Mouse (Mus musculus) hindbrain, embryonic 13.5 days (tissue): ENCODE data around the gene Slc2a1. TPM values are rescaled to one million over a fixed set of nuclear protein-coding genes. Genes with fewer than 3 reads are reported as not detected.
A peak's percentile ranks its signal among the peaks of the same experiment; 100 is the strongest.

Experiments used
- ATAC-seq: fragments of 200-750 bp; cut with Nextera tagmentation; 2 replicates; pipeline ENCODE4 v1.8.0; 2017; ENCODE audit warnings: moderate TSS enrichment; ENCODE audit not compliant: low FRiP score
- H3K27ac ChIP-seq: fragments of 300-500 bp; sonication (generic); 2 replicates; pipeline ENCODE4 v1.5.1; 2015; ENCODE audit warnings: inconsistent platforms, mild to moderate bottlenecking, moderate library complexity
- H3K27me3 ChIP-seq: fragments of 300-500 bp; sonication (generic); 2 replicates; pipeline ENCODE4 v1.6.1; 2015; ENCODE audit warnings: mild to moderate bottlenecking, inconsistent platforms
- H3K36me3 ChIP-seq: fragments of 300-500 bp; sonication (generic); 2 replicates; pipeline ENCODE4 v1.6.1; 2015; ENCODE audit warnings: mild to moderate bottlenecking, inconsistent platforms
- H3K4me1 ChIP-seq: fragments of 300-500 bp; sonication (generic); replicated peaks from 2 replicates; pipeline ENCODE4 v1.6.1; 2015; ENCODE audit warnings: inconsistent platforms
- H3K4me2 ChIP-seq: fragments of 300-500 bp; sonication (generic); 2 replicates; pipeline ENCODE4 v1.6.1; 2015; ENCODE audit warnings: inconsistent platforms, mild to moderate bottlenecking, moderate library complexity
- H3K4me3 ChIP-seq: fragments of 300-500 bp; sonication (generic); 2 replicates; pipeline ENCODE4 v1.5.1; 2015; ENCODE audit warnings: mild to moderate bottlenecking, inconsistent platforms
- H3K9ac ChIP-seq: fragments of 300-500 bp; sonication (generic); 2 replicates; pipeline ENCODE4 v1.6.1; 2015; ENCODE audit warnings: mild to moderate bottlenecking, inconsistent platforms
- H3K9me3 ChIP-seq: fragments of 300-500 bp; sonication (generic); 2 replicates; pipeline ENCODE4 v1.6.1; 2016; ENCODE audit warnings: inconsistent platforms
- WGBS: fragments of 180-500 bp; shearing (Covaris S2); methylation state at CpG from one replicate; pipeline ENCODE4 v1.1.7; 2015; 5-methylcytosine and 5-hydroxymethylcytosine counted together
- polyA plus RNA-seq: library from polyadenylated mRNA; unstranded; fragments of >200 nt; fragmentation: Nextera tagmentation; extraction: Ambion mirVana; gene quantifications from 2 replicates; pipeline ENCODE4 v1.2.1, GENCODE M21; 2015

Slc2a1 gene
- polyA plus RNA-seq, 1 experiment from 2014 or later = 96.5 TPM

DNA sequence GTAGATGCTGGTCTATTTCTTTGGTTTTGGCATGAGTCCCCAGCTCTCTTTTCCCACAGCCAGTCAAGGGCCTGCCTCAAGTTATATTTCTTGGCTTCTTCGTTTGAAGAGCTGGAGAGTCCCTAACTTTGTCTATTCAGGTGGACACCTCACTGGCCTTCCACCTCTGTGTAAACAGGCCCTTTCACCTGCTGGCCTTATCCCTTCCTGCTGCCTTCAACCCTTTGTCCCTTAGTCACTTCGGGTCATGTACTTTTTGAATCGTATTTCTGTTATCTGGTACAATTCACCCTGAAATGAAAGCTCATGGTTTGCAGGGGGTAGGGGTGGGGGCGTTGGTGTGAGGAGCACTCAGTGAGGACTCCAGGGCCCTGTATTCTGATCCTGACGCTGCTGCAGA is 10.8 kb downstream of the Slc2a1 start:
- Histone ChIP-seq H3K9me3 (no peaks in the 10 kb centered on the region), H3K9ac (no peak overlapping the region), H3K4me2 (no peak overlapping the region), H3K36me3 (peaks cover 15% of the 10 kb centered on the region; the same call in 1 of the 2 replicates), H3K27ac (no peak overlapping the region), H3K27me3 (no peaks in the 10 kb centered on the region), H3K4me3 (no peak overlapping the region), H3K4me1 (peaks cover 23% of the 10 kb centered on the region)
- 69% methylated on average over 5 of the region's 5 CpGs for WGBS
- ATAC-seq = no peak

DNA sequence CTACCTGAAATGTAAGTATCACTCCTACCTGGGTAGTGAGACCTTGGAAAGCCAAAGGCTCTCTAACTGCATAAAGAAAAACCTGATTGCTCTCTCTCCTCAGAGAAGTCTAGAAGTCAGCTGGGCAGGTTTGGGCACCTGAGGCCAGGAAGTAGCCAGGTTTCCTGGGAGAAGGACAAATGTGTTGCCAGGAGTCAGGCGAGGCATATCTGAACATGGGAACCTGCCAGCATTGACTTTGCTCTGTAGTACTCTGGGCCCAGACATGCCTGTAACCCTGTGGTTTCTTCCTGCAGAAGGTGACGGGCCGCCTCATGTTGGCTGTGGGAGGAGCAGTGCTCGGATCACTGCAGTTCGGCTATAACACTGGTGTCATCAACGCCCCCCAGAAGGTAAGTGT is 11.6 kb downstream of the Slc2a1 start:
- WGBS = 91% methylated on average over 6 of the region's 6 CpGs
- ATAC-seq = no peak
- no peaks in the 10 kb centered on the region for H3K9me3 ChIP-seq
- H3K4me3 ChIP-seq = no peak overlapping the region
- H3K4me2 ChIP-seq = no peak overlapping the region
- H3K9ac ChIP-seq = no peak overlapping the region
- peaks cover 15% of the 10 kb centered on the region; the same call in 1 of the 2 replicates for H3K36me3 ChIP-seq
- H3K27ac ChIP-seq = no peak overlapping the region
- H3K27me3 ChIP-seq = no peaks in the 10 kb centered on the region
- peaks cover 23% of the 10 kb centered on the region for H3K4me1 ChIP-seq

DNA sequence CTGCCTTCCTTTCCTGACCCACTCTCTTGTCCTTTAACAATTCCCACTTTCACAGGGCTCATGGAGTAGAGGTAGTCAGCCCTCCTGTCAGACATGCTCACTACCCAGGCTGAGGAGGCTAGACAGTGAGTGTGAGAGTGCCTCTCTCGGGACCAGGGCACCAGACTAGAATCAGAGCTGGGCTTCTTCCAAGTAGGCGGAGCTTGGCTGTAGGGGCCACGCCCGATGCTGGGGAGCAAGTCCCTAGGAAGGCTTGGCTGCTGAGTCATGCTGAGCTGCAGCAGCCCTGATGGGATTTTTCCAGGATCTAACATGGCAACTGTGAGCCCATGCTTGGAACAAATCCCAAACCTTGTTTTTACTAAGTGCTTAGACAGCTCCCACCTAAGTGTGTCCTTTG is 12.7 kb downstream of the Slc2a1 start:
- no peak for ATAC-seq
- Histone ChIP-seq H3K9ac (no peak overlapping the region), H3K4me1 (peaks cover 16% of the 10 kb centered on the region; the same call in 1 of the 2 replicates), H3K4me3 (no peak overlapping the region), H3K27me3 (no peaks in the 10 kb centered on the region), H3K9me3 (no peaks in the 10 kb centered on the region), H3K27ac (no peak overlapping the region), H3K4me2 (no peak overlapping the region), H3K36me3 (peaks cover 15% of the 10 kb centered on the region; the same call in 1 of the 2 replicates)
- 51% methylated on average over 4 of the region's 4 CpGs for WGBS

DNA sequence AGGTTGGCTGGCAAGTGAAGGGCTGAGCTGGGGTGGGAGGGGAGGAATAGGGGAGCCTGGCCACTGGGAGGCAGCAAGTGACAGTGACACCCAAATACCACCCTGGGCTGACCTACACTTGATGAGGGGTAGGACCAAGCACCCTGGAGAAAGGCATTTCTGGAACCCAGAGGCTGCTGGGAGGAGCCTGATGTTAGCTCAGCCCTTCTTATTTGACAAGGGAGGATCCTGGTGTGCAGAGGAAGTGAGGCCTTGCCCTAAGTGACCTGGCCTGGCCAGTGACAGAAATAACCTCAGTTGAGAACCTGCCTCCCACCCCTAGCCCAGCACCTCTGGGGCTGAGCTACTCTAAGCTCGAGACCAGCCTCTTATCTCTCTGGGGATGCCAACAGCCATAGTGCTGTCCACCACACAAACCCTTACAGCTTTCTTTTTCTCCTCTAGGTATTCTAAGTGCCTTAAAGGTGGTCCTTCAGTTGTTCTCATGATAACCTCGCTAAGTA is 16.3 kb downstream of the Slc2a1 start:
- Histone ChIP-seq H3K27me3 (no peaks in the 10 kb centered on the region), H3K27ac (no peak overlapping the region), H3K4me1 (peaks cover 6% of the 10 kb centered on the region; the same call in 1 of the 2 replicates), H3K4me3 (no peak overlapping the region), H3K4me2 (no peak overlapping the region), H3K9ac (no peak overlapping the region), H3K36me3 (peaks cover 15% of the 10 kb centered on the region; the same call in 1 of the 2 replicates), H3K9me3 (no peaks in the 10 kb centered on the region)
- 79% methylated on average over 2 of the region's 2 CpGs for WGBS
- ATAC-seq = no peak

DNA sequence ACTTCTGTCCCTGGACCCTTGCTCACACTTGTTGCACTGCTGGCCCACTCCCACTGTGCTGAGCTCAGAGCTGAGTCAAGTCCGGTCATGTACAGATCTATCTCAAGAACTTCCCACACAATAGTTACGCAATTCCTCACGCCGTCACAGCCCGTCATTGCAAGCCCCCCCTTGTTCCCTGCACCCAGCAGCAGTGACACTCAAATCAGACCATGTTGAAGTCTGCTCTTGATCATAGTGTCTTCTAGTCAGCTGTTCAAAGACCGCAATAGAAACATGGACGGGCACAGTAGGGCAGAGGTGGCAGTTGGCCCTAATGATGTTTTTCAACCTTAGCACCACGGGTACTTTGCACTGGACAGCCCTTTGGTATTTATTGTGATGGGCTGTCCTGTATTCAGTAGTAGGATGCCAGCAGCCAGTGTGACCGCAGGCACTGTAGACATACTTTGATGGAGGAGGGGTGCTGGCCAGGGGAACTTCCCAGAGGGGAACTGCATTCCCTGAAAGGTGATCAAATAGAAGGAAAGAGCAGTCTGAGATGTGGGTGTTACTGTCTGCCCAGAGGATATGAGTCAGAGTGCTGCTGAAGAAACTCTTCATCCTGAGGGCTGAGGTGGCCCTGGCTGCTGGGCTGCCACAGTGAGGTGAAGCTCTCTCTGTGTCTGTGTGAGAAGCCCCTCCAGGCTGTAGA is 17.2 kb downstream of the Slc2a1 start:
- no peak for ATAC-seq
- H3K4me1 ChIP-seq = peaks cover 6% of the 10 kb centered on the region; the same call in 1 of the 2 replicates
- H3K4me2 ChIP-seq = no peak overlapping the region
- peaks cover 9% of the 10 kb centered on the region; the same call in 1 of the 2 replicates for H3K36me3 ChIP-seq
- H3K9ac ChIP-seq = no peak overlapping the region
- whole genome bisulfite sequencing = 82% methylated on average over 9 of the region's 9 CpGs
- H3K27ac ChIP-seq = no peak overlapping the region
- H3K9me3 ChIP-seq = no peaks in the 10 kb centered on the region
- H3K4me3 ChIP-seq = no peak overlapping the region
- no peaks in the 10 kb centered on the region for H3K27me3 ChIP-seq

DNA sequence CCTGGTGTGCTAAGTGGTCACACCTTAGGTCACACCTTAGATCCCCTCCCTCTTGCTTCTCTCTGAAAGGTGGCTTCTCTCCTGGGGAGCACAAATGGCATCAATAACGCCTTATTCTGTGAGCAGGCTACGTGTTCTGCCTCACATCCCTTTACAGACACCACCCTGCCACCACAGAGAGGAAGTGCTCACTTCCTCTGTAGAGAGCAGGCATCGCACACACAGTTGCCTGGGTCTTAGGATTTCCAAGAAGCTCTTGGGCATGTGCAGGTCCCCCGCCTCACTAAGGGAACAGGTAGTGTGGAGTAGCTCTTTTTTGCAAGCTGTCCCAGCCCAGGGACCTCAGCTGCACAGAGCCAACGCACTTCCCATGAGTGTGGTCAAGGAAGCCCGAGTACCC is 18.7 kb downstream of the Slc2a1 start:
- Histone ChIP-seq H3K36me3 (peaks cover 10% of the 10 kb centered on the region), H3K4me3 (no peak overlapping the region), H3K4me1 (no peaks in the 10 kb centered on the region; the same call in 1 of the 2 replicates), H3K9me3 (no peaks in the 10 kb centered on the region), H3K4me2 (no peak overlapping the region), H3K27me3 (no peaks in the 10 kb centered on the region), H3K9ac (0 out of 2 replicates have a peak overlapping the region, but pooled peaks have one; percentile 35), H3K27ac (no peak overlapping the region)
- 83% methylated on average over 6 of the region's 6 CpGs for WGBS
- ATAC-seq = no peak

DNA sequence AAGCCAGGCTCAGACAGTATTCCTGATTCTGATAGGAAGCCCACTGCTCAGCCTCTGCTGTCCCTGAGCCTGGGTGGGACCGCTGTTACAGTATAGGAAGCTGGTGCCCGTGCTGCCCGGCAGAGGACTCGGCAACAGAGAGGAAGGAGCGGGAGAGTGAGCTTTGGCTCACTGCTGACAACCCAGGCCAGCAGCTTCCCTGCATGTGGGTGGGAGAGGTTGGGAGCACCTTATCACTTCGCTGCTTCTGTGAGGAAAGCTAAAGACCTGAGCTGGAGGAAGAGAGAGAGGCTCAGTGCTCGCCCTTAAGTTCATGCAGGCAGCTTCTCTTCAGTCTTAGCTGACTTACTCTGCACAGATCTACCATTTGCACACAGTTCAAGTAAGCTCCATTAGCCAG is 20.0 kb downstream of the Slc2a1 start:
- no peaks in the 10 kb centered on the region for H3K27me3 ChIP-seq
- H3K27ac ChIP-seq = no peak overlapping the region
- 87% methylated on average over 7 of the region's 7 CpGs for WGBS
- no peaks in the 10 kb centered on the region; the same call in 1 of the 2 replicates for H3K4me1 ChIP-seq
- no peak for ATAC-seq
- H3K36me3 ChIP-seq = peaks cover 20% of the 10 kb centered on the region
- no peak overlapping the region for H3K4me2 ChIP-seq
- no peak overlapping the region for H3K9ac ChIP-seq
- no peak overlapping the region for H3K4me3 ChIP-seq
- no peaks in the 10 kb centered on the region for H3K9me3 ChIP-seq

DNA sequence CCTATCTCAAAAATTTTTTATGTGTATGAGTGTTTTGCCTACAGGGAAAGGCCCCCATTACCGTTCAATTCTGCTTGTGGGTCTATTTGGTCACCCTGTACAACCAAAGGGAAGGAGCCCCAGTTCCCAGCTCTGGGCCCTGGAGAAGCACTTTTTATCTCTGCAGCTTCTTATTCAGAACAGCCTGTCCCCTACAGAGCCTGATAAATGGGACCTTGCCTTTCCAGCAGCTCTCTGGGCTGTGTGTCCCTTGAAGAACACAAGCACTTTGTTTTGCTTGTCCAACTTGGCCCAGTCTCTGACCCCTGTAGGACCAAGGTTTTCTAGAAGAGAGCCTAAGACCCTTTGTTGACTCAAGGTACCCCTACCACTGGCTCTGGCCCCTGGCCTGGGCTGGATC is 20.6 kb downstream of the Slc2a1 start:
- no peaks in the 10 kb centered on the region; the same call in 1 of the 2 replicates for H3K4me1 ChIP-seq
- no peak overlapping the region for H3K4me3 ChIP-seq
- H3K27me3 ChIP-seq = no peaks in the 10 kb centered on the region
- H3K36me3 ChIP-seq = peaks cover 26% of the 10 kb centered on the region
- H3K4me2 ChIP-seq = no peak overlapping the region
- H3K9ac ChIP-seq = no peak overlapping the region
- no peak for ATAC-seq
- H3K27ac ChIP-seq = no peak overlapping the region
- WGBS = 82% methylated on average over 1 of the region's 1 CpGs
- no peaks in the 10 kb centered on the region for H3K9me3 ChIP-seq

DNA sequence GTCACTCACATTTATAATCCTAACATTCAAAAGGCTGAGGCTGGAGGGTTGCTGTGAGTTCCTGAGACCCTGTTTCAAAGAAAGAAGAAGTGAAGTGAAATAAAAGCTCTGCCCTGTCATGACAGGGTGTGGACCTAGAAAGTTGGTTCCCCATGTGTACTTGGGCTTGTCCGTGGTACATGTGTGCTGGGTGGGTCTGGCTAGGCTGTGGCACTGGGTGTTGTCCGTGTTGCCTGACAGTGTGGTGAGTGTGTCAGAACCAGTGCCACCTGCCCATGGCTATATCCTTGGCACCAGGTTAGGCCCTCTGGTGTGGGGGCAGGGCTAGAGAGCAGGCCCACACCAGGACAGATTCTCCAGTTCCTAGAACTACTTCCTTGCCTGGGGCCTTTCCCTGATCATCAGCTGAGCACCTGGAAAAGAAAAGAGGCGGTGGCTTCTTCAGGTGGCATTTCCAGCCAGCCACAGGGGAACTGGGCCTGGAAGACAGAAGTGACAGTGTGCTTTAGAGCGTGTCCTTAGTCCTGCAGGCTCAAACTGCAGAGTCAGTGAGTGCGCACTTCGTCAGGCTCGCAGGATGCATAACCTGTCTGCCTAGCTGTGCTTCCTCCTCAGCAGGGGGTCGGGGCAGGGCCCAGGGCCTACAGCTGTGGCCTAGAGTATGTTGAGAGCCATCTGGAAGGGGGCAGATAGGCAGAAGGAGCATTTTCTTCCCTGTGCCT is 22.8 kb downstream of the Slc2a1 start:
- no peak overlapping the region for H3K4me3 ChIP-seq
- peaks cover 48% of the 10 kb centered on the region for H3K36me3 ChIP-seq
- H3K9me3 ChIP-seq = no peaks in the 10 kb centered on the region
- no peaks in the 10 kb centered on the region; the same call in 1 of the 2 replicates for H3K4me1 ChIP-seq
- no peak overlapping the region for H3K4me2 ChIP-seq
- no peak overlapping the region for H3K27ac ChIP-seq
- no peak overlapping the region for H3K9ac ChIP-seq
- no peaks in the 10 kb centered on the region for H3K27me3 ChIP-seq
- WGBS = 82% methylated on average over 8 of the region's 8 CpGs
- no peak for ATAC-seq

DNA sequence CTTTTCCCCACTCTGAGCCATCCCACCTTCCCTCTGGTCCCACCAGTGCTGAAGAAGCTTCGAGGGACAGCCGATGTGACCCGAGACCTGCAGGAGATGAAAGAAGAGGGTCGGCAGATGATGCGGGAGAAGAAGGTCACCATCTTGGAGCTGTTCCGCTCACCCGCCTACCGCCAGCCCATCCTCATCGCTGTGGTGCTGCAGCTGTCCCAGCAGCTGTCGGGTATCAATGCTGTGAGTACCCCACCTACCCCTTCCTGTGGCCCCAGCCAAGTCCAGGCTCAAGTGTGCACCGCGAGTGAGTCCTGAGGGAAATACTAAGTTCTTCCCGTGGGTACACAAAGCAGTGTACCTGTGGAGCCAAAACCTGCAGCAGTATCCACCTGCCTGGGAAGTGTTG is 24.8 kb downstream of the Slc2a1 start:
- WGBS = 89% methylated on average over 13 of the region's 13 CpGs
- Histone ChIP-seq H3K9ac (no peak overlapping the region), H3K27ac (no peak overlapping the region), H3K27me3 (no peaks in the 10 kb centered on the region), H3K4me3 (no peak overlapping the region), H3K4me1 (peaks cover 9% of the 10 kb centered on the region), H3K36me3 (peaks cover 54% of the 10 kb centered on the region), H3K4me2 (no peak overlapping the region), H3K9me3 (no peaks in the 10 kb centered on the region)
- ATAC-seq = no peak

DNA sequence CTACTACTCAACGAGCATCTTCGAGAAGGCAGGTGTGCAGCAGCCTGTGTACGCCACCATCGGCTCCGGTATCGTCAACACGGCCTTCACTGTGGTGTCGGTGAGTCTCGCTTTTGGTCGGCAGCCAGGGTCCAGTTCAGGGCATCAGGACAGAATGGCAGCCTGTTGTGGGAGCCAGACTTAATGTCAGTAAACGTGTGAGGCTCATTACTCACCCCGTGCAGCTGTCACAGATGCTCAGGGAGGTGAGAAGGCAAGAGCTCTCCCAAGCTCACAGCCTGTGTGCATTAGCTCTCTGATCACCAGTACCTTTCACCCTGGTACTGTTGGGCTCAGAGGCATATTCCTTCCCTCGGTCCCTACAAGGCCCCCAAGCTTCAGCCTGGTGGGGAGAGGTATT is 25.3 kb downstream of the Slc2a1 start:
- H3K4me2 ChIP-seq = no peak overlapping the region
- no peak overlapping the region for H3K27ac ChIP-seq
- no peak overlapping the region for H3K9ac ChIP-seq
- H3K4me1 ChIP-seq = peaks cover 14% of the 10 kb centered on the region
- H3K36me3 ChIP-seq = peaks cover 54% of the 10 kb centered on the region
- no peaks in the 10 kb centered on the region for H3K9me3 ChIP-seq
- no peaks in the 10 kb centered on the region for H3K27me3 ChIP-seq
- 88% methylated on average over 13 of the region's 13 CpGs for WGBS
- no peak overlapping the region for H3K4me3 ChIP-seq
- no peak for ATAC-seq

DNA sequence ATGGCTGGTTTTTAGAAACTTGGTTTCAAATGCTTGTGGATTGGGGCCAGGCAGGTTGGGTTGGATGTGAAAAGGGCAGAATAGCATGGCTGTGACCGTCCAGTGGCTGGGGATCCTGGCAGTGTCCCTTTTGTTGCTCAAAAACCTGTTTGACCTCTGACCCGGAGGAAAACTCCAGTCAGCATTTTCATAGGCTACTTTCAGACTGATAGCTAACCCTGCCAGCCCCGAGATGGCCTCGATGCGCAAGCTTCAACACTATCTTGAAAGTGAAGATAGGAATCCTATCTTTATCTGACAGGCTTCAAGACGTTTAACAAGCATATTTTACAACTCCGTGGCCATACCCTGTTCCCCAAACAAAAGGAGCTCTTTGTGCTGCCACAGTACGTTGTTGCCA is 28.8 kb downstream of the Slc2a1 start:
- ATAC-seq = no peak
- Histone ChIP-seq H3K9ac (0 out of 2 replicates have a peak overlapping the region, but pooled peaks have one; percentile 63), H3K4me3 (no peak overlapping the region), H3K4me1 (peaks cover 15% of the 10 kb centered on the region), H3K27ac (peak overlapping the region; percentile 75; the same call in 1 of the 2 replicates), H3K9me3 (no peaks in the 10 kb centered on the region), H3K27me3 (no peaks in the 10 kb centered on the region), H3K4me2 (no peak overlapping the region), H3K36me3 (peaks cover 46% of the 10 kb centered on the region)
- 60% methylated on average over 8 of the region's 8 CpGs for WGBS
